15 mouse cellular contexts compared by ENCODE assay signal in the genomic region with DNA sequence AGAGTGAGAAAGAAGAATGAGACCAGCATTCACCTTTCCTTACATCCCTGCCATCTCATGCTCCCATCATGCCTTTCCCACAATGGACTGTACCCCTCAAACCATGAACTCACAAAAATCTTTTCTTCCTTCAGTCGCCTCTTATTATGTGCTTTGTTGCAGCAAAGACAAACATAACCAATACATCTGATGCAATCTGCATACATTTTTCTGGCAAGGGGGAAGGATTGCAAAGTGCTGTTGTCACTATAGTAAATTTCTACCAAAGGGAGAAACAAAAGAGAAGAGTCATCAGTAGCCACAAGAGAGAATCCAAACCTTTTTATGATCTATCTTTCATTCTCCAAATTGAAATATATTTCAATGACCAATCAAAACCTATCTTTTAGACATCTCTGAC.
"Had no signal": no experiment of that assay in that cellular context is flagged by ENCODE, and none has a peak within 500 bp of the region (broad histone marks: within the 10 kb centered on the region; RNA-seq: fewer than 3 reads in every experiment).

No protein-coding gene starts in this region.

- H3K27ac ChIP-seq: neural tube, embryonic 13.5 days; neural tube, embryonic 15.5 days; stomach, embryonic 15.5 days; stomach, postnatal 0 days had no signal

- H3K36me3 ChIP-seq: neural tube, embryonic 13.5 days; neural tube, embryonic 15.5 days; stomach, embryonic 15.5 days had no signal

- H3K4me2 ChIP-seq: neural tube, embryonic 13.5 days; neural tube, embryonic 15.5 days; stomach, embryonic 15.5 days had no signal

- H3K4me3 ChIP-seq: neural tube, embryonic 13.5 days; neural tube, embryonic 15.5 days; stomach, embryonic 15.5 days had no signal

- H3K4me1 ChIP-seq: neural tube, embryonic 13.5 days; neural tube, embryonic 15.5 days; stomach, embryonic 15.5 days had no signal

- H3K27me3 ChIP-seq: neural tube, embryonic 13.5 days; neural tube, embryonic 15.5 days; stomach, embryonic 15.5 days had no signal

- DNase-seq: retina, postnatal 1 day; right cerebral cortex, adult 18-20 months; right cerebral cortex, postnatal 14 days; right cerebral cortex, postnatal 25 days; right cerebral cortex, postnatal 4 days; spleen, adult 18-20 months; thymus, adult 18-20 months; thymus, adult 2 months; thymus, postnatal 14 days; thymus, postnatal 25 days; thymus, postnatal 36 days had no signal

- H3K9me3 ChIP-seq: neural tube, embryonic 13.5 days; neural tube, embryonic 15.5 days; stomach, embryonic 15.5 days had no signal

- H3K9ac ChIP-seq: neural tube, embryonic 13.5 days; neural tube, embryonic 15.5 days; stomach, embryonic 15.5 days had no signal
